Mouse (Mus musculus): ENCODE measurements at regions not wholly inside any gene's neighbourhood (a gene's known extent, or its start where the extent isn't known, plus 50 kb on each side); places are given as distances from the start of the nearest gene placed in this dataset.

- Histone ChIP-seq H3ac (ENCODE audit: control insufficient read depth, insufficient read length) (no peak overlapping the region), H3K36me3 (ENCODE audit: control insufficient read depth, insufficient read depth) (no peaks in the 10 kb centered on the region), H3K4me3 (no peak overlapping the region), H3K4me2 (ENCODE audit: low read depth) (no peak overlapping the region), H3K27me3 (ENCODE audit: control insufficient read depth, insufficient read depth, insufficient read length) (no peaks in the 10 kb centered on the region), H3K79me2 (ENCODE audit: control insufficient read depth, insufficient read depth) (no peaks in the 10 kb centered on the region)
- TF ChIP-seq MYOD1 (IDR thresholded peaks at IDR 0.05; ENCODE audit: control insufficient read depth in 1 of 3, insufficient read length in 2 of 3, low read depth in 2 of 3) (no peak), SRF (IDR thresholded peaks at IDR 0.05; ENCODE audit: control insufficient read depth, insufficient read length, low read depth) (no peak), CEBPB (IDR thresholded peaks at IDR 0.05; ENCODE audit: insufficient read depth, poor library complexity, severe bottlenecking) (no peak), E2F4 (IDR thresholded peaks at IDR 0.05; ENCODE audit: insufficient read depth) (no peak), USF1 (IDR thresholded peaks at IDR 0.05; ENCODE audit: low read depth) (no peak), POLR2A (IDR thresholded peaks at IDR 0.05; ENCODE audit: insufficient read length, low read depth) (no peak), POLR2AphosphoS2 (IDR thresholded peaks at IDR 0.05; ENCODE audit: insufficient read length, low read depth) (no peak), TCF12 (IDR thresholded peaks at IDR 0.05; ENCODE audit: insufficient read depth, poor library complexity, severe bottlenecking) (no peak), REST (IDR thresholded peaks at IDR 0.05; ENCODE audit: insufficient read depth, insufficient read length) (no peak), MYOG (IDR thresholded peaks at IDR 0.05; ENCODE audit: control insufficient read depth in 1 of 3, insufficient read depth in 1 of 3, insufficient read length in 2 of 3, low read depth in 2 of 3) (no peak), MAX (IDR thresholded peaks at IDR 0.05; ENCODE audit: low read depth) (no peak), TCF3 (IDR thresholded peaks at IDR 0.05; ENCODE audit: insufficient read length, low read depth) (no peak)
These were observed 187.8 kb upstream of the Ap5m1 start for GRCm38 (mm10) chr14:48877998-48878657.

GRCm38 (mm10) chr14:48871313-48871712 is 194.6 kb upstream of the Ap5m1 start:
- no peaks in the 10 kb centered on the region for H3K36me3 ChIP-seq (ENCODE audit: control insufficient read depth, insufficient read depth)
- no peaks in the 10 kb centered on the region for H3K79me2 ChIP-seq (ENCODE audit: control insufficient read depth, insufficient read depth)
- no peak overlapping the region for H3K4me2 ChIP-seq (ENCODE audit: low read depth)
- no peak for TF ChIP-seq USF1 (IDR thresholded peaks at IDR 0.05; ENCODE audit: low read depth)
- TF ChIP-seq MYOD1 (IDR thresholded peaks at IDR 0.05; ENCODE audit: control insufficient read depth in 1 of 3, insufficient read length in 2 of 3, low read depth in 2 of 3): no peak
- TF ChIP-seq E2F4 (IDR thresholded peaks at IDR 0.05; ENCODE audit: insufficient read depth): no peak
- no peak for TF ChIP-seq SRF (IDR thresholded peaks at IDR 0.05; ENCODE audit: control insufficient read depth, insufficient read length, low read depth)
- no peak for TF ChIP-seq MYOG (IDR thresholded peaks at IDR 0.05; ENCODE audit: control insufficient read depth in 1 of 3, insufficient read depth in 1 of 3, insufficient read length in 2 of 3, low read depth in 2 of 3)
- no peak for TF ChIP-seq CEBPB (IDR thresholded peaks at IDR 0.05; ENCODE audit: insufficient read depth, poor library complexity, severe bottlenecking)
- no peak for TF ChIP-seq TCF3 (IDR thresholded peaks at IDR 0.05; ENCODE audit: insufficient read length, low read depth)
- TF ChIP-seq MAX (IDR thresholded peaks at IDR 0.05; ENCODE audit: low read depth): no peak
- no peak for TF ChIP-seq REST (IDR thresholded peaks at IDR 0.05; ENCODE audit: insufficient read depth, insufficient read length)
- TF ChIP-seq TCF12 (IDR thresholded peaks at IDR 0.05; ENCODE audit: insufficient read depth, poor library complexity, severe bottlenecking): no peak
- no peak for TF ChIP-seq POLR2A (IDR thresholded peaks at IDR 0.05; ENCODE audit: insufficient read length, low read depth)
- TF ChIP-seq POLR2AphosphoS2 (IDR thresholded peaks at IDR 0.05; ENCODE audit: insufficient read length, low read depth): no peak
- no peak overlapping the region for H3K4me3 ChIP-seq
- H3ac ChIP-seq (ENCODE audit: control insufficient read depth, insufficient read length): no peak overlapping the region
- H3K27me3 ChIP-seq (ENCODE audit: control insufficient read depth, insufficient read depth, insufficient read length): peaks cover 5% of the 10 kb centered on the region

GRCm38 (mm10) chr14:48869956-48870355 is 195.9 kb upstream of the Ap5m1 start:
- no peaks in the 10 kb centered on the region for H3K36me3 ChIP-seq (ENCODE audit: control insufficient read depth, insufficient read depth)
- H3ac ChIP-seq (ENCODE audit: control insufficient read depth, insufficient read length): no peak overlapping the region
- peaks cover 5% of the 10 kb centered on the region for H3K27me3 ChIP-seq (ENCODE audit: control insufficient read depth, insufficient read depth, insufficient read length)
- H3K4me3 ChIP-seq: no peak overlapping the region
- no peaks in the 10 kb centered on the region for H3K79me2 ChIP-seq (ENCODE audit: control insufficient read depth, insufficient read depth)
- TF ChIP-seq MYOD1 (IDR thresholded peaks at IDR 0.05; ENCODE audit: control insufficient read depth in 1 of 3, insufficient read length in 2 of 3, low read depth in 2 of 3) (no peak), POLR2AphosphoS2 (IDR thresholded peaks at IDR 0.05; ENCODE audit: insufficient read length, low read depth) (no peak)
- no peak overlapping the region for H3K4me2 ChIP-seq (ENCODE audit: low read depth)

GRCm38 (mm10) chr14:48855453-48855852 is 181.8 kb upstream of the Otx2 start:
- no peak for TF ChIP-seq E2F4 (IDR thresholded peaks at IDR 0.05; ENCODE audit: insufficient read depth)
- TF ChIP-seq SRF (IDR thresholded peaks at IDR 0.05; ENCODE audit: control insufficient read depth, insufficient read length, low read depth): no peak
- no peak for TF ChIP-seq USF1 (IDR thresholded peaks at IDR 0.05; ENCODE audit: low read depth)
- no peak for TF ChIP-seq TCF12 (IDR thresholded peaks at IDR 0.05; ENCODE audit: insufficient read depth, poor library complexity, severe bottlenecking)
- no peak for TF ChIP-seq REST (IDR thresholded peaks at IDR 0.05; ENCODE audit: insufficient read depth, insufficient read length)
- no peak for TF ChIP-seq POLR2AphosphoS2 (IDR thresholded peaks at IDR 0.05; ENCODE audit: insufficient read length, low read depth)
- TF ChIP-seq POLR2A (IDR thresholded peaks at IDR 0.05; ENCODE audit: insufficient read length, low read depth): no peak
- TF ChIP-seq MAX (IDR thresholded peaks at IDR 0.05; ENCODE audit: low read depth): no peak
- no peak for TF ChIP-seq CEBPB (IDR thresholded peaks at IDR 0.05; ENCODE audit: insufficient read depth, poor library complexity, severe bottlenecking)
- no peak for TF ChIP-seq MYOG (IDR thresholded peaks at IDR 0.05; ENCODE audit: control insufficient read depth in 1 of 3, insufficient read depth in 1 of 3, insufficient read length in 2 of 3, low read depth in 2 of 3)
- TF ChIP-seq MYOD1 (IDR thresholded peaks at IDR 0.05; ENCODE audit: control insufficient read depth in 1 of 3, insufficient read length in 2 of 3, low read depth in 2 of 3): no peak
- TF ChIP-seq TCF3 (IDR thresholded peaks at IDR 0.05; ENCODE audit: insufficient read length, low read depth): no peak
- no peak overlapping the region for H3K4me2 ChIP-seq (ENCODE audit: low read depth)
- H3K79me2 ChIP-seq (ENCODE audit: control insufficient read depth, insufficient read depth): no peaks in the 10 kb centered on the region
- no peak overlapping the region for H3ac ChIP-seq (ENCODE audit: control insufficient read depth, insufficient read length)
- H3K27me3 ChIP-seq (ENCODE audit: control insufficient read depth, insufficient read depth, insufficient read length): no peaks in the 10 kb centered on the region
- no peaks in the 10 kb centered on the region for H3K36me3 ChIP-seq (ENCODE audit: control insufficient read depth, insufficient read depth)
- H3K4me3 ChIP-seq: no peak overlapping the region
